Mouse (Mus musculus): ENCODE data around the gene Lat. TPM values are rescaled to one million over a fixed set of nuclear protein-coding genes. Genes with fewer than 3 reads are reported as not detected.

Lat gene
- polyA plus RNA-seq, 1 experiment from 2014 or later: 4.5 TPM

- no peaks in the 10 kb centered on the region for H3K36me3 ChIP-seq (ENCODE audit: control insufficient read depth, insufficient read depth, low read length)
- no peak overlapping the region for H3K4me3 ChIP-seq (ENCODE audit: low read length)
- H3K9ac ChIP-seq (ENCODE audit: low read length): no peak overlapping the region
- H3K27me3 ChIP-seq (ENCODE audit: control insufficient read depth, insufficient read depth, low read depth, low read length): no peaks in the 10 kb centered on the region
- no peak overlapping the region for H3K27ac ChIP-seq (ENCODE audit: low read length)
- no peaks in the 10 kb centered on the region for H3K9me3 ChIP-seq (ENCODE audit: control insufficient read depth, low read length)
- 41% methylated on average over 7 of the region's 7 CpGs for WGBS
- no peak overlapping the region for H3K4me2 ChIP-seq (ENCODE audit: low read depth, low read length)
- no peak for ATAC-seq (ENCODE audit: low read depth)
- no peaks in the 10 kb centered on the region for H3K4me1 ChIP-seq (replicated peaks; ENCODE audit: control insufficient read depth, insufficient read depth, low read length)
Measured at GRCm38 (mm10) chr7:126356793-126357591, 12.4 kb downstream of the Lat start.

DNA sequence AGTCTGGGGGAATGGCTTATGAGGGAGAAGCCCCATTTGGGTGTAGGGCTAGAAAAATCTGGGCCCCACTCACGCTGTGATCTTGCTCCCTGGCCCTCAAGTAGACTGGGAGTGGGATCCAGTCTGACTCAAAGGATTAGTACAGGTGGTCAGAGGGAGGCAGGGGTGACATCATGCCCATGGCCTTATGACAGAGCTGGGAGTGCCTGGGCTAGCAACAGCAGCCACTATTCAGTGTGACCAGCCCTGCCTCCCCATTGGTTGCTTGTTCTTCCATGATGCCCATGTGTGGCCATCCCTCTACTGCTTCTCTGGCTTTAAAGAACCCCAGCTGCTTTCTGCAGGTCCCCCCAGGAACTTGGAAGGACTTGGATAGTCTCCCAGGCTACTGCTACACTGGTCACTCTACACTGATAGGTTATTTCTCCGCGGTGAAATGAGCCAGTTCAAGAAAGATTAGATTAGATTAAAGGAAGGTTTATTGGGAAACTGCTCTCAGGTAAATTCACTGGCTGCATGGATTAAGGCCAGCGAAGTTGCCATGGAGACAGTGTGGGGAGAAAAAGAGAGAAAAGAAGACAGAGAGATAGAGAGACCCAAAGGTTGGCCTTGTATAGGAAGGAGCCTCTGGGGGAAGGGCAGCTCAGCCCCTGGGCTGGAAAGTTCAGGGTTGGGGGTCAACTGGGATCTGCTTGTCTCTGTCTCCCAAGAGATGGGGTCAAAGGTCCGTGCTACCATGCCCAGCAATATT is 13.3 kb downstream of the Lat start:
- Histone ChIP-seq H3K36me3 (ENCODE audit: control insufficient read depth, insufficient read depth, low read length) (no peaks in the 10 kb centered on the region), H3K9ac (ENCODE audit: low read length) (no peak overlapping the region), H3K27ac (ENCODE audit: low read length) (no peak overlapping the region), H3K4me1 (replicated peaks; ENCODE audit: control insufficient read depth, insufficient read depth, low read length) (no peaks in the 10 kb centered on the region), H3K4me2 (ENCODE audit: low read depth, low read length) (no peak overlapping the region), H3K9me3 (ENCODE audit: control insufficient read depth, low read length) (no peaks in the 10 kb centered on the region), H3K27me3 (ENCODE audit: control insufficient read depth, insufficient read depth, low read depth, low read length) (no peaks in the 10 kb centered on the region), H3K4me3 (ENCODE audit: low read length) (no peak overlapping the region)
- ATAC-seq (ENCODE audit: low read depth): no peak
- WGBS: 51% methylated on average over 5 of the region's 5 CpGs

DNA sequence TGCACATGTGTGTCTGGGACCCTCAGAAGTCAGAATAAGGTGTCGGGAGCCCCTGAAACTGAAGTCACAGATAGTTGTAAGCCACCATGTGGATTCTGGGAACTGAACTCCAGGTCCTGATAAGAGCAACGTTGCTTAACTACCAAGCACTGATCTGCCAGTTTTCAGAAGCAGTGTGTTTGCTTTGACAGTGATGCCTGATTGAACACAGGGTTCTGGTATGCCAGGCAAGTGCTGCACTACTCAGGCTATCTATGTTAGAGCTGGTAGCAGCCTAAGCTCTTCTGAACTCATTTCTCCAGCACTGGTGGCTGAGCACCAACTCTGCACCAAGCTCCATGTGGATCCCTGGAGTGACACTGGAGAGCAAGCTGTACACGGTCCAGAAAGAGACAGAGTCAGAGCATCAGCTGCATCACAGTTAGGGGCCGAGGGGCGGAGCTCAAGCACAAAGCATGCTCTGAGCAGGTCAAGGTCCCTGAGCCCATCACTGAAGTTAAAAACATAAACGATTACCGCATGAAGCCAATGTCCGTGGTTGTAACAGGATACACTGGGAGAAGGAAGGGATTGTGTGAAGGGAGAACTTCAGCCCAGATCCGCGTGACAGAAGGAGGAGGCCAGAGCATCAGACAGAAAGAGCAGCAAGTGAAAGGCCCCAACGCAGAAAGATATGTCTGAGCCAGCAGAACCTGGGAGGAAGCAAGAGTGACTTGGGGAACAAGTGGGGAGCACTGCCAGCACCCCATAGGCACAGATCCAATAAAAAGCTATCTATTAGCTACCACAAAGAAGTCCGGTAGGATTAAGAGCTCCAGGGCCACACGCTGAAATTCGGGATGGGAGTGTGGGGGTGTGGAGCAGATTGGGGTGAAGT is 14.4 kb downstream of the Lat start:
- Histone ChIP-seq H3K9me3 (ENCODE audit: control insufficient read depth, low read length) (no peaks in the 10 kb centered on the region), H3K9ac (ENCODE audit: low read length) (no peak overlapping the region), H3K27ac (ENCODE audit: low read length) (no peak overlapping the region), H3K4me3 (ENCODE audit: low read length) (no peak overlapping the region), H3K36me3 (ENCODE audit: control insufficient read depth, insufficient read depth, low read length) (no peaks in the 10 kb centered on the region), H3K4me1 (replicated peaks; ENCODE audit: control insufficient read depth, insufficient read depth, low read length) (no peaks in the 10 kb centered on the region), H3K4me2 (ENCODE audit: low read depth, low read length) (no peak overlapping the region), H3K27me3 (ENCODE audit: control insufficient read depth, insufficient read depth, low read depth, low read length) (no peaks in the 10 kb centered on the region)
- no peak for ATAC-seq (ENCODE audit: low read depth)
- WGBS: 45% methylated on average over 14 of the region's 14 CpGs

DNA sequence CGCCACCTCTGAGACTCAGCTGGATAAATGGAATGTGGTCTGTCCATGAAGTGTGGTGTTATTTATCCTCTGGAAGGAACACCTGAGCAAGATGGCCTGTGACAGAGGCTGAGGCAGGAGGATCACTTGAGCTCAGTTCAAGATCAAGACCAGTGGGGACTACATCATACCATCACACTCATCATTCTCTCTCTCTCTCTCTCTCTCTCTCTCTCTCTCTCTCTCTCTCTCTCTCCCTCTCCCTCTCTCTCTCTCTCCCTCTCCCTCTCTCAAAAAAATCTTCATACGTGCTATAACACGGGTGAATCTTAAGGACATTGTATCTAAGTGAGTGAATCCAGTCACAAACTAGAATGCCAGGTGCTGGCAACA is 15.4 kb downstream of the Lat start:
- H3K27ac ChIP-seq (ENCODE audit: low read length): no peak overlapping the region
- H3K4me1 ChIP-seq (replicated peaks; ENCODE audit: control insufficient read depth, insufficient read depth, low read length): no peaks in the 10 kb centered on the region
- H3K36me3 ChIP-seq (ENCODE audit: control insufficient read depth, insufficient read depth, low read length): no peaks in the 10 kb centered on the region
- H3K4me2 ChIP-seq (ENCODE audit: low read depth, low read length): no peak overlapping the region
- 80% methylated on average over 3 of the region's 3 CpGs for WGBS
- H3K27me3 ChIP-seq (ENCODE audit: control insufficient read depth, insufficient read depth, low read depth, low read length): no peaks in the 10 kb centered on the region
- no peak for ATAC-seq (ENCODE audit: low read depth)
- no peak overlapping the region for H3K9ac ChIP-seq (ENCODE audit: low read length)
- H3K9me3 ChIP-seq (ENCODE audit: control insufficient read depth, low read length): no peaks in the 10 kb centered on the region
- no peak overlapping the region for H3K4me3 ChIP-seq (ENCODE audit: low read length)

DNA sequence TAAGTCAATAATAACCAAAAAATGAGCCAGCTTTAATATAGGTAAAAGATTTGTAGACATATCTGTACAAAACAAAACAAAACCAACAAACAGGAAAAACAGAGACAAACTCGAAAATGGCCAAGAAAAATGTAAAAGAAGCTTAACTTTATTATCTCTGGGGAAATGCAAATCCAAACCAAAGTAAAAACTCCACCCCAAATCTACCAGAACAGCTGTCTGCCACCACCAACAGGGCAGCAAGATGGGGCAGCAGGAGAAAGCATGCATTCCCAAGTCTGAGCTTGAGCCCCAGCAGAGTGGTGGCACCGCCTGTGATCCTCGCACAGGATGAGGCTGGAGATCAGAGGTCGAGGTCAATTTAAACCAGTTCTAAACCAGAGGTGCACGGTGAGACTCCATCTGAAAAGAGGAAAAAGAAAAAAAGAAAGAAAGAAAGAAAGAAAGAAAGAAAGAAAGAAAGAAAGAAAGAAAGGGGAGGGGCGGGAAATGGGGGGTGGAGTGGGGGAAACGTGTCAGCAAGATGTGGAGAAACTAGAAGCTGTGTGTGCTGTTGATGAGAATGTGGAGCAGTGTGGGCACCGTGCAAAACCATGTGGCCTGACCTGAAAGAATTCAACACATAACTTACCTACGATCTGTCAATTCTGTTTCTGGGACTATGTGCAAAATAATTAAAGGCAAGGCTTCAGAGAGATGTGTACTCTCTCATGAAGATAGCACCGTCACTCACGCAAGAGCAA is 15.9 kb downstream of the Lat start:
- no peak overlapping the region for H3K4me3 ChIP-seq (ENCODE audit: low read length)
- no peak for ATAC-seq (ENCODE audit: low read depth)
- no peak overlapping the region for H3K27ac ChIP-seq (ENCODE audit: low read length)
- H3K4me1 ChIP-seq (replicated peaks; ENCODE audit: control insufficient read depth, insufficient read depth, low read length): no peaks in the 10 kb centered on the region
- no peaks in the 10 kb centered on the region for H3K9me3 ChIP-seq (ENCODE audit: control insufficient read depth, low read length)
- no peak overlapping the region for H3K9ac ChIP-seq (ENCODE audit: low read length)
- H3K27me3 ChIP-seq (ENCODE audit: control insufficient read depth, insufficient read depth, low read depth, low read length): no peaks in the 10 kb centered on the region
- H3K36me3 ChIP-seq (ENCODE audit: control insufficient read depth, insufficient read depth, low read length): no peaks in the 10 kb centered on the region
- H3K4me2 ChIP-seq (ENCODE audit: low read depth, low read length): no peak overlapping the region
- 57% methylated on average over 11 of the region's 11 CpGs for WGBS

GRCm38 (mm10) chr7:126351419-126351951 is 17.9 kb downstream of the Lat start:
- Histone ChIP-seq H3K4me1 (replicated peaks; ENCODE audit: control insufficient read depth, insufficient read depth, low read length) (no peaks in the 10 kb centered on the region), H3K36me3 (ENCODE audit: control insufficient read depth, insufficient read depth, low read length) (no peaks in the 10 kb centered on the region), H3K27ac (ENCODE audit: low read length) (no peak overlapping the region), H3K4me3 (ENCODE audit: low read length) (peak overlapping the region; percentile 5; the same call in 1 of the 2 replicates), H3K9ac (ENCODE audit: low read length) (no peak overlapping the region), H3K27me3 (ENCODE audit: control insufficient read depth, insufficient read depth, low read depth, low read length) (no peaks in the 10 kb centered on the region), H3K4me2 (ENCODE audit: low read depth, low read length) (peak overlapping the region; percentile 12), H3K9me3 (ENCODE audit: control insufficient read depth, low read length) (no peaks in the 10 kb centered on the region)
- 37% methylated on average over 10 of the region's 10 CpGs for WGBS
- peak; percentile 54; the same call in 1 of the 2 replicates for ATAC-seq (ENCODE audit: low read depth)

DNA sequence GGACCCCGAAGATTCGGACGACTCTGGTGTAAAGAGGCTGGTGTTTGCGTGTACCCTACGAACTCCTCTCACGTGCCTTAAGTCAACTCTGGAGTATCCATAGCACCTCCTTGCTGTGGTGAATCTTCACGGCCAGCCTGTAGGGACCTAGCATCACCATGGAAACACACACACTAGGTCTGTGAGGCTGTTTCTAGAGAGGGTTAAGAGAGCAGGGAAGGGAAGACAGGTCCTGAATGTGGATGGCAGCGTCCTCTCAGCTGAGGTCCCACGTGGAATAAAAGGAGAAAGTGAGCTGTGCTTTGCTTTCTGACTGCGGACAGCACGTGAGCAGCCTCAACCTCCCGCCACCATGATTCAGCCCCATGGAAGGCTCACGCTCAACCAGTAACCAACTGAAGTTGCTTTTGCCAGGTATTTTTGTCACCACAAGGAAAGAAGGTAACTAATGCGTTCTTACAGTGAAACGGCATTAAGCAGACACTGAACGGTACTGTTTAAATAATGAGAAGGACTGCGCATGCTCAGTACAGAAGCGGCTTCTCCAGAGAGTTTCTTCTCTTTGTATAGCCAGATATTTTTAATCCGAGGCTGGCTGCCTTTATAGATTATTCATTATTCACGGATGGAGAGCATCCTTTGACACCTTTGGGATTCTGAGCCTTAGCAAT is 18.5 kb downstream of the Lat start:
- WGBS: 47% methylated on average over 20 of the region's 20 CpGs
- ATAC-seq (ENCODE audit: low read depth): no peak
- peak overlapping the region; percentile 12 for H3K4me2 ChIP-seq (ENCODE audit: low read depth, low read length)
- H3K27me3 ChIP-seq (ENCODE audit: control insufficient read depth, insufficient read depth, low read depth, low read length): no peaks in the 10 kb centered on the region
- H3K36me3 ChIP-seq (ENCODE audit: control insufficient read depth, insufficient read depth, low read length): no peaks in the 10 kb centered on the region
- no peaks in the 10 kb centered on the region for H3K9me3 ChIP-seq (ENCODE audit: control insufficient read depth, low read length)
- H3K4me1 ChIP-seq (replicated peaks; ENCODE audit: control insufficient read depth, insufficient read depth, low read length): no peaks in the 10 kb centered on the region
- H3K9ac ChIP-seq (ENCODE audit: low read length): no peak overlapping the region
- peak overlapping the region; percentile 5 for H3K4me3 ChIP-seq (ENCODE audit: low read length)
- no peak overlapping the region for H3K27ac ChIP-seq (ENCODE audit: low read length)

DNA sequence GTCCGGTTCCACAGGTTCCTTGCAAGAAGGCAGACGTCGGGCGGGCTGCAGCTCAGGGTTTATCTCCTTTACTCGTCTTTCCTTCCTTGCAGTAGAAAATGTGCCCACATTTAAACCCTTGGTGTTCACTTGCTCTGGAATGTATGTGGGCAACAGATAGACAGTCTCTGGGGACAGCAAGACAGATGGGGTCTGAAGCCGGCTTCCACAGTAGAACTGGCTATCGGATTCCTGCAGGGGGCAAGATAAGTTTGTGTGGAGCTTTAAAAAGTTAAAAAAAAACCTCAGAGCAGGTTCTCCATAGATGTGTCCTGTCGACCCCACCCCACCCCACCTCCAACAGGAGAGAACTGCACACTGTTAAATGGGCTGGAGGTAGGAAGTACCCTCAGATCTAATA is 21.1 kb downstream of the Lat start:
- Histone ChIP-seq H3K9ac (ENCODE audit: low read length) (no peak overlapping the region), H3K4me3 (ENCODE audit: low read length) (no peak overlapping the region), H3K36me3 (ENCODE audit: control insufficient read depth, insufficient read depth, low read length) (no peaks in the 10 kb centered on the region), H3K27ac (ENCODE audit: low read length) (no peak overlapping the region), H3K9me3 (ENCODE audit: control insufficient read depth, low read length) (no peaks in the 10 kb centered on the region), H3K4me1 (replicated peaks; ENCODE audit: control insufficient read depth, insufficient read depth, low read length) (no peaks in the 10 kb centered on the region), H3K27me3 (ENCODE audit: control insufficient read depth, insufficient read depth, low read depth, low read length) (no peaks in the 10 kb centered on the region), H3K4me2 (ENCODE audit: low read depth, low read length) (no peak overlapping the region)
- 43% methylated on average over 8 of the region's 8 CpGs for WGBS
- ATAC-seq (ENCODE audit: low read depth): no peak

Measured in lung, embryonic 16.5 days (tissue).